In the genomic region with DNA sequence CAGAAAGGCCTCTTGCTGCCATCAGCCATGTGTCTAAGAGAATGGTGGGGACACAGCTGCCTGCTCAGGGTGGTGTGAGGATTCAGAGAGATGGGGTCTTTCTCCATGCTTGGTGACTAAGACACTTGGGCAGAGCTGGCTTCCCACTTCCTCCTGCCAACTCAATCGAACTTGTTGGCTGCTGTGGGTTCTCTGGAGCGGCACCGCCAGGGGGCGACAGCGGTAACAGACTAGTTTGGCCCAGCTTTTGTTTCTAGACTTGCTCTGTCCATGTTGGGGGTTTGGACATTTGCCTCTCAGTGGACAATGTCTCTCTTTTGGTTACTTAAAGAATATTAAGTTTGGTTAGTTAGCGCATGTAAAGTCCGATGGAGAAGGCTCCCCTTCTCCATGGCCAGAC, we compare ENCODE assay signal across 9 mouse cellular contexts. TPM values are rescaled to one million over a fixed set of nuclear protein-coding genes. Genes with fewer than 3 reads are reported as not detected.
DNase-seq lines count a peak whose midpoint lies in the region; ATAC-seq and TF ChIP-seq lines count a peak whose summit lies in the region.
"Had no signal": no experiment of that assay in that cellular context is flagged by ENCODE, and none has a peak within 500 bp of the region (broad histone marks: within the 10 kb centered on the region; RNA-seq: fewer than 3 reads in every experiment).

No protein-coding gene starts in this region.

- no peaks in the 10 kb centered on the region for H3K27me3 ChIP-seq in forebrain, embryonic 11.5 days (ENCODE audit: control insufficient read depth, insufficient read depth, low read length)
- H3K27me3 ChIP-seq in forebrain, embryonic 12.5 days, result no peaks in the 10 kb centered on the region
- no peaks in the 10 kb centered on the region for H3K27me3 ChIP-seq in spleen, adult 2 months (ENCODE audit: control insufficient read depth, insufficient read depth, low read length)

- TF ChIP-seq POLR2A in spleen, adult 2 months (IDR thresholded peaks at IDR 0.05; ENCODE audit: low read depth, low read length), result no peak

- WGBS in forebrain, embryonic 11.5 days, result 33% methylated on average over 7 of the region's 7 CpGs
- WGBS in forebrain, embryonic 12.5 days, result 32% methylated on average over 7 of the region's 7 CpGs
- 28% methylated on average over 7 of the region's 7 CpGs for WGBS in spleen, adult 2 months

- no peak overlapping the region for H3K4me2 ChIP-seq in forebrain, embryonic 11.5 days (ENCODE audit: low read depth, low read length, severe bottlenecking)
- H3K4me2 ChIP-seq in forebrain, embryonic 12.5 days, result no peak overlapping the region

- H3K27ac ChIP-seq in forebrain, embryonic 11.5 days (ENCODE audit: low read depth, low read length), result no peak overlapping the region
- no peak overlapping the region for H3K27ac ChIP-seq in forebrain, embryonic 12.5 days
- H3K27ac ChIP-seq in spleen, adult 2 months (ENCODE audit: insufficient read depth, low read length), result no peak overlapping the region
- H3K27ac ChIP-seq: macrophage had no signal

- no peak for ATAC-seq in forebrain, embryonic 11.5 days (replicated peaks; ENCODE audit: low FRiP score)
- no peak for ATAC-seq in forebrain, embryonic 12.5 days (ENCODE audit: low FRiP score)
- ATAC-seq in megakaryocyte, adult 5-6 weeks (ENCODE audit: poor library complexity, severe bottlenecking), result peak; percentile 98

- no peaks in the 10 kb centered on the region for H3K4me1 ChIP-seq in forebrain, embryonic 11.5 days (replicated peaks; ENCODE audit: control insufficient read depth, insufficient read depth, low read length)
- H3K4me1 ChIP-seq in forebrain, embryonic 12.5 days, result no peaks in the 10 kb centered on the region
- no peaks in the 10 kb centered on the region for H3K4me1 ChIP-seq in spleen, adult 2 months (ENCODE audit: control insufficient read depth, insufficient read depth, insufficient read length)

- H3K9ac ChIP-seq in forebrain, embryonic 11.5 days (ENCODE audit: low read length), result no peak overlapping the region
- no peak overlapping the region for H3K9ac ChIP-seq in forebrain, embryonic 12.5 days

- H3K36me3 ChIP-seq in forebrain, embryonic 11.5 days (ENCODE audit: control insufficient read depth, insufficient read depth, low read length), result peaks cover 9% of the 10 kb centered on the region
- H3K36me3 ChIP-seq in forebrain, embryonic 12.5 days (replicated peaks), result peaks cover 54% of the 10 kb centered on the region
- H3K36me3 ChIP-seq in spleen, adult 2 months (ENCODE audit: control insufficient read depth, insufficient read depth, low read length), result peaks cover 40% of the 10 kb centered on the region

- no peaks in the 10 kb centered on the region; the same call in 1 of the 2 replicates for H3K9me3 ChIP-seq in forebrain, embryonic 11.5 days (ENCODE audit: control insufficient read depth, low read length)
- 0 out of 2 replicates have a peak, but pooled peaks cover 3% of the 10 kb centered on the region for H3K9me3 ChIP-seq in forebrain, embryonic 12.5 days

- H3K4me3 ChIP-seq in forebrain, embryonic 11.5 days (ENCODE audit: low read depth, low read length), result no peak overlapping the region
- no peak overlapping the region for H3K4me3 ChIP-seq in forebrain, embryonic 12.5 days (replicated peaks)
- no peak overlapping the region for H3K4me3 ChIP-seq in spleen, adult 2 months (ENCODE audit: extremely low read depth, insufficient read depth, insufficient read length)

- TF ChIP-seq CTCF in spleen, adult 2 months (IDR thresholded peaks at IDR 0.05; ENCODE audit: extremely low read depth, insufficient read depth, insufficient read length, insufficient replicate concordance), result peak; percentile 97

- DNase-seq in forebrain, embryonic 11.5 days (ENCODE audit: low spot score), result peak; percentile 86
- peak; percentile 59 for DNase-seq in MN1 (ENCODE audit: low spot score)
- peak; percentile 93 to 95 for DNase-seq in cerebellum, postnatal 10 days
- DNase-seq in gastrocnemius, postnatal 4 days (ENCODE audit: low spot score in 2 of 2), result peak; percentile 76 to 86
- peak; percentile 81 to 82 for DNase-seq in layer of hippocampus, postnatal 14 days (ENCODE audit: low spot score in 2 of 2)
- peak; percentile 45 to 83 for DNase-seq in spleen, adult 2 months (ENCODE audit: low read depth in 1 of 2, low spot score in 2 of 2)

RNA-seq across cellular contexts. Expression of gene Spata32, which starts 14.7 kb away (rescaled TPM):
- not detected in 2 replicates for polyA plus RNA-seq in forebrain, embryonic 11.5 days (2014; fragmentation: Nextera tagmentation; extraction: Ambion mirVana)
- not detected in 2 replicates for polyA plus RNA-seq in forebrain, embryonic 12.5 days (2016; fragmentation: Nextera tagmentation; extraction: Ambion mirVana)
- not detected for total RNA-seq in gastrocnemius, postnatal 4 days (2021)
- total RNA-seq in layer of hippocampus, postnatal 14 days (2021), result 1 to 10 TPM in 1 of 2 experiments, under 1 TPM in 1; 0.69 to 1.4 TPM
- total RNA-seq in megakaryocyte, adult 5-6 weeks (2015), result not detected in 2 replicates
- not detected in 2 replicates for total RNA-seq in megakaryocyte, adult 5-6 weeks (2017)
- polyA plus RNA-seq in spleen, adult 2 months (2012; rRNA removed), result not detected in 2 replicates
- polyA plus RNA-seq: macrophage had no signal

RNA-seq across cellular contexts. Expression of gene 1700023F06Rik, which starts 24.6 kb away (rescaled TPM):
- 0.23 and 0.32 TPM in 2 replicates for polyA plus RNA-seq in forebrain, embryonic 11.5 days (2014; fragmentation: Nextera tagmentation; extraction: Ambion mirVana)
- 0.33 and 0.64 TPM in 2 replicates for polyA plus RNA-seq in forebrain, embryonic 12.5 days (2016; fragmentation: Nextera tagmentation; extraction: Ambion mirVana)
- not detected for total RNA-seq in gastrocnemius, postnatal 4 days (2021)
- 1 to 10 TPM; 1.4 TPM for total RNA-seq in layer of hippocampus, postnatal 14 days (2021)
- total RNA-seq in megakaryocyte, adult 5-6 weeks (2015), result not detected in 2 replicates
- not detected in 2 replicates for total RNA-seq in megakaryocyte, adult 5-6 weeks (2017)
- polyA plus RNA-seq in spleen, adult 2 months (2012; rRNA removed), result not detected in 2 replicates
- polyA plus RNA-seq: macrophage had no signal

RNA-seq across cellular contexts. Expression of gene Map3k14, which starts 34.3 kb away (rescaled TPM):
- polyA plus RNA-seq in forebrain, embryonic 11.5 days (2014; fragmentation: Nextera tagmentation; extraction: Ambion mirVana), result 3.8 and 4.6 TPM in 2 replicates
- 4.6 and 4.7 TPM in 2 replicates for polyA plus RNA-seq in forebrain, embryonic 12.5 days (2016; fragmentation: Nextera tagmentation; extraction: Ambion mirVana)
- total RNA-seq in gastrocnemius, postnatal 4 days (2021), result 1 to 10 TPM; 7.7 to 7.8 TPM
- total RNA-seq in layer of hippocampus, postnatal 14 days (2021), result 1 to 10 TPM; 2.4 to 3.0 TPM
- 14.5 and 16.6 TPM in 2 replicates for total RNA-seq in megakaryocyte, adult 5-6 weeks (2015)
- 15.4 and 15.7 TPM in 2 replicates for total RNA-seq in megakaryocyte, adult 5-6 weeks (2017)
- polyA plus RNA-seq in spleen, adult 2 months (2012; rRNA removed), result 49.6 and 57.7 TPM in 2 replicates
